Mouse (Mus musculus): ENCODE data around the gene Ccdc78.

- TF ChIP-seq POLR2A (IDR thresholded peaks at IDR 0.05; ENCODE audit: insufficient read length, low read depth) (no peak), USF1 (IDR thresholded peaks at IDR 0.05; ENCODE audit: low read depth) (no peak), MAX (IDR thresholded peaks at IDR 0.05; ENCODE audit: low read depth) (no peak)
These were observed 49.4 kb downstream of the Ccdc78 start for GRCm38 (mm10) chr17:25835816-25836215.
